Mouse (Mus musculus) brown adipose tissue, adult 24 weeks (tissue): ENCODE measurements around the gene Srrm2. TPM values are rescaled to one million over a fixed set of nuclear protein-coding genes. Genes with fewer than 3 reads are reported as not detected.

ENCODE experiments used
- H3K27ac ChIP-seq: fragments of 200-500 bp; replicated peaks from 2 replicates; pipeline ENCODE4 v1.5.1; 2012; ENCODE audit warnings: low read depth, mild to moderate bottlenecking, low read length
- H3K4me1 ChIP-seq: fragments of 200-500 bp; 2 replicates; pipeline ENCODE4 v1.6.1; 2012; ENCODE audit warnings: low read length, mixed read lengths; ENCODE audit not compliant: control insufficient read depth, insufficient read depth, insufficient read length
- H3K4me3 ChIP-seq: fragments of 200-500 bp; 2 replicates; pipeline ENCODE4 v1.5.1; 2012; ENCODE audit warnings: low read depth, mild to moderate bottlenecking, low read length, moderate library complexity; ENCODE audit not compliant: insufficient read depth
- polyA plus RNA-seq: library from polyadenylated mRNA; stranded (reverse); fragments of >200 nt; gene quantifications from 2 replicates; pipeline ENCODE4 v1.2.4, GENCODE M21; 2012; ENCODE audit not compliant: missing spikeins, insufficient read depth, insufficient read length

Gene Srrm2
- 86.7 and 109 TPM in 2 replicates for polyA plus RNA-seq

- Histone ChIP-seq H3K4me3 (peak within 1 kb of the TSS; percentile 55), H3K27ac (peak within 1 kb of the TSS; percentile 50), H3K4me1 (peaks cover 11% of the 10 kb centered on the region; the same call in 1 of the 2 replicates)
These were observed at the start of gene Srrm2 for GRCm38 (mm10) chr17:23790269-23791078. Srrm2 (plus strand) TSS chr17:23790532.

GRCm38 (mm10) chr17:23740598-23741021 is 49.7 kb upstream of the Srrm2 start, which contains the start of gene Paqr4:
Paqr4 (minus strand) TSS chr17:23740867.
- peak within 1 kb of the TSS; percentile 89 for H3K4me3 ChIP-seq
- H3K4me1 ChIP-seq, result peaks cover 7% of the 10 kb centered on the region; the same call in 1 of the 2 replicates
- peak within 1 kb of the TSS; percentile 69 for H3K27ac ChIP-seq

GRCm38 (mm10) chr17:23741359-23742209 is 48.7 kb upstream of the Srrm2 start:
- peak overlapping the region; percentile 32 for H3K4me3 ChIP-seq
- H3K27ac ChIP-seq, result no peak overlapping the region
- peaks cover 7% of the 10 kb centered on the region; the same call in 1 of the 2 replicates for H3K4me1 ChIP-seq

GRCm38 (mm10) chr17:23742210-23742793 is 48.0 kb upstream of the Srrm2 start:
- Histone ChIP-seq H3K4me3 (peak overlapping the region; percentile 32), H3K4me1 (peaks cover 7% of the 10 kb centered on the region; the same call in 1 of the 2 replicates), H3K27ac (no peak overlapping the region)

- peaks cover 3% of the 10 kb centered on the region; the same call in 1 of the 2 replicates for H3K4me1 ChIP-seq
- H3K27ac ChIP-seq, result no peak overlapping the region
- H3K4me3 ChIP-seq, result peak overlapping the region; percentile 32; the same call in 1 of the 2 replicates
These were observed 47.4 kb upstream of the Srrm2 start for GRCm38 (mm10) chr17:23742941-23743340.

- no peak overlapping the region for H3K27ac ChIP-seq
These were observed 46.3 kb upstream of the Srrm2 start for GRCm38 (mm10) chr17:23744076-23744475.

GRCm38 (mm10) chr17:23744651-23745050 is 45.7 kb upstream of the Srrm2 start:
- Histone ChIP-seq H3K27ac (no peak overlapping the region), H3K4me3 (peak overlapping the region; percentile 21; the same call in 1 of the 2 replicates), H3K4me1 (no peaks in the 10 kb centered on the region; the same call in 1 of the 2 replicates)

More at GRCm38 (mm10) chr17:23744076-23744475, 46.3 kb upstream of the Srrm2 start:
- H3K4me3 ChIP-seq, result no peak overlapping the region
- H3K4me1 ChIP-seq, result no peaks in the 10 kb centered on the region; the same call in 1 of the 2 replicates

- Histone ChIP-seq H3K27ac (no peak within 1 kb of the TSS), H3K4me1 (no peaks in the 10 kb centered on the region; the same call in 1 of the 2 replicates), H3K4me3 (peak within 1 kb of the TSS; percentile 33)
These were observed 44.8 kb upstream of the Srrm2 start, which contains the start of gene Kremen2 for GRCm38 (mm10) chr17:23745301-23746251. Kremen2 (minus strand) TSS chr17:23745833.

- no peak overlapping the region for H3K27ac ChIP-seq
- no peaks in the 10 kb centered on the region; the same call in 1 of the 2 replicates for H3K4me1 ChIP-seq
- no peak overlapping the region for H3K4me3 ChIP-seq
These were observed 44.0 kb upstream of the Srrm2 start for GRCm38 (mm10) chr17:23746311-23746710.

- no peak overlapping the region for H3K27ac ChIP-seq
- no peak overlapping the region for H3K4me3 ChIP-seq
- H3K4me1 ChIP-seq, result no peaks in the 10 kb centered on the region; the same call in 1 of the 2 replicates
These were observed 43.6 kb upstream of the Srrm2 start for GRCm38 (mm10) chr17:23746767-23747166.

GRCm38 (mm10) chr17:23747471-23747870 is 42.9 kb upstream of the Srrm2 start:
- no peak overlapping the region for H3K4me3 ChIP-seq
- H3K4me1 ChIP-seq, result no peaks in the 10 kb centered on the region
- H3K27ac ChIP-seq, result no peak overlapping the region

GRCm38 (mm10) chr17:23748026-23748425 is 42.3 kb upstream of the Srrm2 start:
- Histone ChIP-seq H3K4me1 (no peaks in the 10 kb centered on the region), H3K4me3 (no peak overlapping the region), H3K27ac (no peak overlapping the region)

GRCm38 (mm10) chr17:23748631-23749391 is 41.5 kb upstream of the Srrm2 start:
- H3K27ac ChIP-seq, result peak overlapping the region; percentile 87
- peak overlapping the region; percentile 63 for H3K4me3 ChIP-seq
- no peaks in the 10 kb centered on the region for H3K4me1 ChIP-seq
